Mouse (Mus musculus) lung, postnatal 0 days (tissue): Measurements from ENCODE around the gene Hoxd10.

Source experiments
- CTCF ChIP-seq: IDR thresholded peaks from 2 replicates; pipeline ENCODE4 v1.5.1; 2016; ENCODE audit warnings: antibody characterized with exemption, mild to moderate bottlenecking
- EP300 ChIP-seq: IDR thresholded peaks from 2 replicates; pipeline ENCODE4 v1.6.1; 2016; ENCODE audit warnings: antibody characterized with exemption, mild to moderate bottlenecking, control low read depth

DNA sequence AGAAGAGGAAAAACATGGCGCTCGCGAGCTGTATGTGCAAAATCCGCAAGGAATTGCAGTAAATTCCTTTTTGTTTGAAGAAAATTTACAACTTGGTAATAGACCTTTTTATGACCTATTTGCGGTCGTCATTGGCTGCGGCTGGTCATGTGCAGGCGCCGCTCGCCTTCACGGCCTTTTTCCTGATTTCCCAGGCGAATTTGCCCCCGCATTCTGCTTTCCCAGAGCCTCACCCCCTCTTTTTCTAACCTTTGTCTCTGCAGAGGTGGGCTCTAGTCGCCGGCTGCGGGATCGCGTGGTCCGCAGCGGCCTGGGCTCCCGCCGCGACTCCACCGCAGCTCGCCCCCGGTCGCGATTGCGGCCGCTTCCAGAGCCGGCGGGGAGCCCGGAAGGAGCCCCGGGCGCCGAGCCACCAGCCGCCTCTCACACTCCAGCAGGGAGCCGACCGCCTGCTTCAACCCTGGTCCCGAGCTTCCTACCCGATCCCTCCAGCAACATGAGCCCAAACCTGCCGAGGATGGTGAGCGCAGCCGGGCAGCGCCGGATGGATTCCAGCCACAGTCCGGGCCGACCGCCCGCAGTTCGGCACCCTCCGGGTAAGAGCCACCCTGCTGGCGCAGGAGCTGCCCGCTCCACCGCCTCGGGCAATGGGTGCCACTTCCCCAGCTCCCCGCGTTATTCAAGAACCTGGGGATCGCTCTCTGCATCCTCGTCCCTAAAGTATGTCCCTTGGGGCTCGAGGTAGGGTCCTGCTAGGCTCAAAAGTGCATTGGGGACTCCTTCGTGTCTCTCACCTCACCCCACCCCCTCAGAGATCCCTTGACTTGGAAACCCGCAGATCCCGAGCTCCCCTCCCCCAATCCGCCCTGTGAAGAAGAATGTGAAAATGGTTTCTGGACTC is 20.2 kb downstream of the Hoxd10 start, which contains the start of the genes Hoxd3 and Hoxd4:
- TF ChIP-seq CTCF, result no peak
- no peak for TF ChIP-seq EP300
